Mouse (Mus musculus) limb, embryonic 13.5 days (tissue): ENCODE results near the gene Glrx2. TPM values are rescaled to one million over a fixed set of nuclear protein-coding genes. Genes with fewer than 3 reads are reported as not detected.

Experiments
- ATAC-seq: fragments of 200-750 bp; cut with Nextera tagmentation; 2 replicates; pipeline ENCODE4 v1.8.0; 2017; ENCODE audit warnings: low read depth, moderate number of reproducible peaks, moderate TSS enrichment; ENCODE audit not compliant: low FRiP score
- H3K27ac ChIP-seq: fragments of 300-500 bp; sonication (generic); 2 replicates; pipeline ENCODE4 v1.5.1; 2015; ENCODE audit warnings: inconsistent platforms, mild to moderate bottlenecking, moderate library complexity
- H3K27me3 ChIP-seq: fragments of 300-500 bp; sonication (generic); 2 replicates; pipeline ENCODE4 v1.6.1; 2015; ENCODE audit warnings: mild to moderate bottlenecking, inconsistent platforms
- H3K36me3 ChIP-seq: fragments of 300-500 bp; sonication (generic); 2 replicates; pipeline ENCODE4 v1.6.1; 2015; ENCODE audit warnings: inconsistent platforms, mild to moderate bottlenecking, moderate library complexity
- H3K4me1 ChIP-seq: fragments of 300-500 bp; sonication (generic); 2 replicates; pipeline ENCODE4 v1.6.1; 2015; ENCODE audit warnings: inconsistent platforms
- H3K4me2 ChIP-seq: fragments of 300-500 bp; sonication (generic); replicated peaks from 2 replicates; pipeline ENCODE4 v1.6.1; 2015; ENCODE audit warnings: inconsistent platforms, mild to moderate bottlenecking, moderate library complexity
- H3K4me3 ChIP-seq: fragments of 300-500 bp; sonication (generic); 2 replicates; pipeline ENCODE4 v1.5.1; 2015; ENCODE audit warnings: moderate library complexity, mild to moderate bottlenecking, inconsistent platforms
- H3K9ac ChIP-seq: fragments of 300-500 bp; sonication (generic); 2 replicates; pipeline ENCODE4 v1.6.1; 2015; ENCODE audit warnings: mild to moderate bottlenecking, inconsistent platforms
- H3K9me3 ChIP-seq: fragments of 300-500 bp; sonication (generic); 2 replicates; pipeline ENCODE4 v1.6.1; 2016; ENCODE audit warnings: inconsistent platforms
- WGBS: fragments of 180-500 bp; shearing (Covaris S2); methylation state at CpG from one replicate; pipeline ENCODE4 v1.1.7; 2015; 5-methylcytosine and 5-hydroxymethylcytosine counted together
- polyA plus RNA-seq: library from polyadenylated mRNA; unstranded; fragments of >200 nt; fragmentation: Nextera tagmentation; extraction: Ambion mirVana; gene quantifications from 2 replicates; pipeline ENCODE4 v1.2.1, GENCODE M21; 2015

The Glrx2 gene
- polyA plus RNA-seq, 1 experiment from 2014 or later = 103 TPM

- Histone ChIP-seq H3K4me3 (no peak overlapping the region), H3K4me1 (no peaks in the 10 kb centered on the region), H3K4me2 (no peak overlapping the region), H3K27me3 (no peaks in the 10 kb centered on the region), H3K9ac (no peak overlapping the region), H3K27ac (no peak overlapping the region), H3K36me3 (peaks cover 55% of the 10 kb centered on the region), H3K9me3 (no peaks in the 10 kb centered on the region)
- 90% methylated on average over 4 of the region's 4 CpGs for WGBS
- no peak for ATAC-seq
Observed at GRCm38 (mm10) chr1:143765801-143766200, 49.7 kb downstream of the Glrx2 start.

DNA sequence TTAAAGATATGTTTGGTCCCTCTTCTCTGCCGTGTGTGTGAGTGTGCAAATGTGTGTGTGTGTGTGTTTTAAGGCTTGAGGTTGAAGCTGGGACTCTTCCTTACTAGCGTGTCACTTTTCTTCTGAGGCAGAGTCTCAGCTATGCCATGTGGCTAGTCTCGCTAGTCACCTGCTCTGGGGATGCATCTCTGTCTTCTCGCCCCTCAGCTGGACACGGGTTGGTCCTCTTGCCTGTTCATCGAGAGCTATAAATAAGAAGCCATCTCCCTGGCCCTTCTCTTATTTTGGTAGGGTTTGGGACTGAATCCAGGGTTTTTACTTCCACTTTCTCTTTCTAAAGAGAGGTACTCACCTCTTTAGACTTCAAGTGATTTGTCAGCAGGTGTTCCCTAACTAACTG is 50.1 kb downstream of the Glrx2 start:
- H3K4me3 ChIP-seq = no peak overlapping the region
- no peak overlapping the region for H3K9ac ChIP-seq
- 90% methylated on average over 6 of the region's 6 CpGs for WGBS
- H3K4me2 ChIP-seq = no peak overlapping the region
- H3K27me3 ChIP-seq = no peaks in the 10 kb centered on the region
- no peaks in the 10 kb centered on the region for H3K4me1 ChIP-seq
- H3K27ac ChIP-seq = no peak overlapping the region
- H3K9me3 ChIP-seq = no peaks in the 10 kb centered on the region
- ATAC-seq = no peak
- H3K36me3 ChIP-seq = peaks cover 51% of the 10 kb centered on the region

GRCm38 (mm10) chr1:143770444-143771109 is 54.4 kb downstream of the Glrx2 start:
- no peak overlapping the region for H3K4me2 ChIP-seq
- ATAC-seq = no peak
- no peak overlapping the region for H3K27ac ChIP-seq
- H3K9ac ChIP-seq = no peak overlapping the region
- no peaks in the 10 kb centered on the region for H3K9me3 ChIP-seq
- 65% methylated on average over 20 of the region's 20 CpGs for WGBS
- H3K36me3 ChIP-seq = peaks cover 27% of the 10 kb centered on the region
- H3K4me3 ChIP-seq = no peak overlapping the region
- 0 out of 2 replicates have a peak, but pooled peaks cover 2% of the 10 kb centered on the region for H3K4me1 ChIP-seq
- H3K27me3 ChIP-seq = no peaks in the 10 kb centered on the region

GRCm38 (mm10) chr1:143773082-143773481 is 56.9 kb downstream of the Glrx2 start:
- no peak overlapping the region for H3K4me3 ChIP-seq
- peaks cover 14% of the 10 kb centered on the region for H3K36me3 ChIP-seq
- peaks cover 5% of the 10 kb centered on the region; the same call in 1 of the 2 replicates for H3K4me1 ChIP-seq
- no peak overlapping the region for H3K27ac ChIP-seq
- H3K9me3 ChIP-seq = no peaks in the 10 kb centered on the region
- no peak for ATAC-seq
- no peaks in the 10 kb centered on the region for H3K27me3 ChIP-seq
- H3K4me2 ChIP-seq = no peak overlapping the region
- no peak overlapping the region for H3K9ac ChIP-seq
- WGBS = 86% methylated on average over 7 of the region's 7 CpGs

DNA sequence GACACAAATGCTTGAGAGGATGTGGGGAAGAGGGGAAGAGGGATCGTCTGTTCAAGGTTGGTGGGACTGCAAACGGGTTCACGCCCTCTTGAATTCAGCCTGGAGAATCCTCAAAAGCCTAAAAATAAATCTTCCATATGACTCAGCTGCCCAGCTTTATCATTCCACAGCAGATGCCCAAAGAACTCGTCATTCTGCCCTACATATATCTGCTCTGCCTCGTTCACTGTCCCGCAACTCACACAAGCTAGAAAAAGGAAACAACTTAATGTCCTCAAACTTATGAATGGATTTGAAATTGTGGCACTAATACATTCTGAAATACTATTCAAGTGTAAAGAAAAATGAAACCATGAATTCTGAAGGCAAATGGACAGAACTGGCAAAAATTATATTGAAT is 57.8 kb downstream of the Glrx2 start:
- Histone ChIP-seq H3K9me3 (no peaks in the 10 kb centered on the region), H3K27me3 (no peaks in the 10 kb centered on the region), H3K4me3 (no peak overlapping the region), H3K36me3 (peaks cover 14% of the 10 kb centered on the region), H3K4me2 (no peak overlapping the region), H3K27ac (no peak overlapping the region), H3K4me1 (peaks cover 13% of the 10 kb centered on the region), H3K9ac (no peak overlapping the region)
- 85% methylated on average over 6 of the region's 6 CpGs for WGBS
- ATAC-seq = no peak

DNA sequence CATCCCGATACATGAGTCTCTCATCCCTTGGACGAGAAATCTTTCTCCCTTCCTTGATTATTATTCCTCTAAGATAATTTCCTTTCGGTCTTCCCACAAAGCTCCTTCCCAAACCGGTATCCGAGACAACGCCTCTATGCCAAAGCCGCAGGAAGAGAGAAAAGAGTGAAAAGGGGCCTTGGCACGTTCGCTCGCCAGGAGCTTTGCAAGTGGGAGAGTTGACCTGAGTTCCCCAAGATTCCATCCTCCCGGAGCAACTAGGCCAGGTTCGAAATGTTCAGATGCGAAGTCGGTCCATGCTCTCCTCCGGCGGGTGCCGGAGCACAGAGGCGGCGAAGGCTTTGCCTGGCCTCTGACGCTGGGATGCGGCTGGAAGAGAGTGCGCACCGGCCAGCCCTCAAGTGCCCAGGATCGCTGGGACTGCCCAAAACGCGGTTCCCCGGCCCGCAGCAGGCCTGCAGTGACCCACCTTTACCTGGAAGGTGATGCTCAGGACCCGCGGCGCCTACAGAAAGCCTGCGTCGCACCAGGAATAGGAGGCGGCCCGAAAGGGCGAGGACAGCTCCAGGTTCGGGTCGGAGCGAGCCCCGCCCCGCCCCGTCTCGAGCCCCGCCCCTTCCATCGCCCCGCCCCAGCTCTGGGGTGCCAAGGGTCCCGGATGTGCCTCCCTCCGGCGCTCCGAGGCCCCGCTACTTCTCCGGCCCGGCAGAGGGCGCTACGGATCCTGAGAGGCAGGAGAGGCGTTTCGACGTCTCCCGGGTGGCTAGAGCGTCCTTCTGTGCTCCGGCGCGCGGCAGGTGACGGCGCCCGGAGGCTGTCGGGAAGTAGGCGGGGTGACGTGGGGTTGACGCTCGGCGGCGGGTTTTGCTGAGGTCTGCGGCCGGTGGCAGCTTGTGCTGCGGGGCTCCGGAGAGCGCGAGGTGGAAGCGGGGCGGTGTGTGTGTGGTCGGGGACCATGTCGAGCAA is 60.6 kb downstream of the Glrx2 start, which contains the start of the genes Trove2 and Uchl5:
Gene Trove2 (minus strand): TSS at position 623 of the 966 bp plus-strand sequence.
Gene Uchl5 (plus strand): TSS at position 827 of the 966 bp plus-strand sequence.
- no peaks in the 10 kb centered on the region for H3K9me3 ChIP-seq
- H3K27me3 ChIP-seq = no peaks in the 10 kb centered on the region
- H3K9ac ChIP-seq = peak within 1 kb of the TSS; percentile 89
- ATAC-seq = peak; percentile 97
- WGBS = under 1% methylated on average over 83 of the region's 84 CpGs
- peak within 1 kb of the TSS; percentile 92 for H3K4me2 ChIP-seq
- peak within 1 kb of the TSS; percentile 89 for H3K4me3 ChIP-seq
- no peaks in the 10 kb centered on the region for H3K36me3 ChIP-seq
- peaks cover 13% of the 10 kb centered on the region for H3K4me1 ChIP-seq
- peak within 1 kb of the TSS; percentile 52; the same call in 1 of the 2 replicates for H3K27ac ChIP-seq

DNA sequence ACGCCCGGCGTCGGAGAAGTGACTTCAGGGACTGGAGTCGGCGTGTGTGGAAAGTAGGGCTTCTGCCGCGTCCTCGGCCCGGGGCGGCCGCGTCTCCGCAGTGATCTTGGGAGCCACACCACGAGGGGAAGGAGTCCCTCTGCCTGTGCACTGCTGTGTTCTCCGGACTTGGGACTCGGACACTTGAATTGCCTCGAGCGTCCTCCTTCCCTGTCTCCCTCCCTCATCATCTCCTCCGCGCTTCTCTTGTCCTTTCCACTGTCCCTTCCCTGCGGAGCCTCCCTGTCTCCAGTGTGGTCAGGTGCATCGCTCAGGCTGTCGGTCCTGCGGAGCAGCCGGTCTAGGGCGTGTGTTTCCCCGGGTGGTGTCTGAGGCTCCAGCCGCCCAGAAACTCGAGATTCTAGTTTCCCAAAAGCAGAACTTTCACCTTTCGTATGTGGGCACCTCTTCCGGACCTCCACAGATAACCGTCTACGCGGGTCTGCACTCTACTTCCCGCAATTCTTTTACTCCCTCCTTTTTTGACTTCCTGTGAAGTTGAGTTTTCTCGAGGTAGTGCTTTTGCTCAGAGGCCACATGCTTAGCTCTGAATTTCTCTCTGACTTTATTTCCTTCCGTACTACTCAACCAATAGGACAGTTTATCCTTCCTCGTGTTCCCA is 61.5 kb downstream of the Glrx2 start:
- WGBS = 1% methylated on average over 35 of the region's 39 CpGs
- Histone ChIP-seq H3K4me1 (peaks cover 13% of the 10 kb centered on the region), H3K27me3 (no peaks in the 10 kb centered on the region), H3K27ac (peak overlapping the region; percentile 52; the same call in 1 of the 2 replicates), H3K9me3 (no peaks in the 10 kb centered on the region), H3K9ac (peak overlapping the region; percentile 89), H3K4me2 (peak overlapping the region; percentile 92), H3K36me3 (no peaks in the 10 kb centered on the region), H3K4me3 (peak overlapping the region; percentile 89)
- peak; percentile 21 for ATAC-seq

DNA sequence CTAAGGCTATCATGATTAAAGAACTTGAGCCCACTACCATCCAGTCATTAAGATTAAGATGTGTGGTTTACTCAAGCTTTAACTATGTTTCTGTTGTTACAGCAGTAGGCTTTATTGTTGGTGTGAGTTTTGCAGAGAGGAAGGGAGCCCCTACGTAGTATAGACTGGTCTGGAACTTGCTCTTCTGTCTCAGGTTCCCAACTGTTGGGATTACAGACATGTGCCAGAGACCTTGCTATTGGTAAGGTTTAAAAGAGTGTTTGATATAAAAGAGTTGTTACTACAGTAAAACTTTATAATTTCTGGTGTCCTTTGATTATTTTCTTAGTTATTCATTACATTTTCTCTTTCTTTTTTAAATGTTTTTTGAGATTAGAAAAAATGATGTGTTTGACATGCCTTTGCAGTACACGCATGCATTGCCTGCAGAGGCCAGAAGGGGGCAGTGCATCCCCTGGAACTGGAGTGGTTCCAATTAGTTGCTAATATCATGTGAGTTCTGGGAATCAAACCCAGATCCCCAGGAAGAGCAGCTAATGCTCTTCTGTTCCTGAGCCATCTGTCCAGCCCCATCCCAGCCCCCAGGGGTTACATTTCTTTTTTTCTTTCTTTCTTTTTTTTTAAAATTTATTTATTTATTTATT is 72.6 kb downstream of the Glrx2 start:
- Histone ChIP-seq H3K27me3 (no peaks in the 10 kb centered on the region), H3K4me3 (no peak overlapping the region), H3K9me3 (no peaks in the 10 kb centered on the region), H3K4me1 (no peaks in the 10 kb centered on the region), H3K36me3 (peaks cover 8% of the 10 kb centered on the region; the same call in 1 of the 2 replicates), H3K9ac (no peak overlapping the region), H3K4me2 (no peak overlapping the region), H3K27ac (no peak overlapping the region)
- 87% methylated on average over 2 of the region's 2 CpGs for WGBS
- no peak for ATAC-seq

Other genes with a start within 250 kb of the Glrx2 start
- gene B3galt2, start 75.7 kb upstream of the Glrx2 start, polyA plus RNA-seq = 0.88 and 0.98 TPM in 2 replicates
- 25.5 and 27.3 TPM in 2 replicates for gene Cdc73, start 13.4 kb upstream of the Glrx2 start, polyA plus RNA-seq
- 26.1 and 28.6 TPM in 2 replicates for gene Trove2, start 60.7 kb downstream of the Glrx2 start, polyA plus RNA-seq
- gene Uchl5, start 60.9 kb downstream of the Glrx2 start, polyA plus RNA-seq = 87.8 and 91.3 TPM in 2 replicates